ENCODE assay signal across 8 mouse cellular contexts in the genomic region with DNA sequence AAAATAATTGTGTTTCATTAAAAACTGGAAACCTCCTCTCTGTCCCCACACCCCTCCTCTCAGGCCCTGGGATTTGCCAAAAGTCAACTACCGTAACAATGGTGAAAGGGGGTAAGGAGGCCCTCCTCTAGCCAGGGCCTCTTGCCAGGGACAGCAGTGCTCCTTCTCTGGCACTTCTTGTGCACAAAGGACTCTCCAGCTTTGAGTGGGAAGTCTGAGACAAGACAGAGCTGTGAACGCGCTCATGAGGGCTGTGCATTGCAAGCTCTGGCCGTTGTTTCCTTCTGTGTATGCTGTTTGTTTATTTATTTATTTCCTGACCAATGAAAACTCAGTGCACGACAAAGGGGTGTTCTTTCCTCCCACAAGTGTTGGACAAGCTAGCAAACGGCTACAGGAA. TPM values are rescaled to one million over a fixed set of nuclear protein-coding genes. Genes with fewer than 3 reads are reported as not detected.
DNase-seq lines count a peak whose midpoint lies in the region; ATAC-seq lines count a peak whose summit lies in the region.

No protein-coding gene starts in this region.

- no peak for DNase-seq in forebrain, embryonic 10.5 days (ENCODE audit: extremely low spot score, low spot score)
- DNase-seq in left cerebral cortex, postnatal 10 days (ENCODE audit: extremely low spot score in 1 of 2, low spot score in 2 of 2): peak; percentile 5 to 30
- DNase-seq in left cerebral cortex, adult 8-10 months (ENCODE audit: low spot score in 2 of 2): no peak
- no peak for DNase-seq in limb, embryonic 10.5 days (ENCODE audit: low spot score)
- peak; percentile 15 to 26 for DNase-seq in right cerebral cortex, adult 2 months (ENCODE audit: low spot score in 2 of 2)
- DNase-seq in yolk sac, embryonic 10.5 days (ENCODE audit: low spot score): no peak
- no peak for DNase-seq in gastrocnemius, postnatal 14 days

- no peak overlapping the region for H3K4me2 ChIP-seq in forebrain, embryonic 15.5 days (replicated peaks)

- H3K9me3 ChIP-seq in forebrain, embryonic 15.5 days: no peaks in the 10 kb centered on the region
- H3K9me3 ChIP-seq in forebrain, embryonic 10.5 days: no peaks in the 10 kb centered on the region
- no peaks in the 10 kb centered on the region for H3K9me3 ChIP-seq in limb, embryonic 10.5 days (replicated peaks)

- no peak overlapping the region for H3K9ac ChIP-seq in forebrain, embryonic 15.5 days (replicated peaks)

- H3K27ac ChIP-seq in forebrain, embryonic 15.5 days (replicated peaks): no peak overlapping the region
- no peak overlapping the region for H3K27ac ChIP-seq in forebrain, embryonic 10.5 days
- H3K27ac ChIP-seq in limb, embryonic 10.5 days: peak overlapping the region; percentile 53; the same call in 1 of the 2 replicates

- WGBS in forebrain, embryonic 15.5 days: 63% methylated on average over 6 of the region's 6 CpGs
- WGBS in forebrain, embryonic 10.5 days: 76% methylated on average over 6 of the region's 6 CpGs
- 81% methylated on average over 6 of the region's 6 CpGs for WGBS in limb, embryonic 10.5 days

- 0 out of 2 replicates have a peak, but pooled peaks cover 7% of the 10 kb centered on the region for H3K4me1 ChIP-seq in forebrain, embryonic 15.5 days
- H3K4me1 ChIP-seq in forebrain, embryonic 10.5 days: peaks cover 4% of the 10 kb centered on the region
- peaks cover 2% of the 10 kb centered on the region; the same call in 1 of the 2 replicates for H3K4me1 ChIP-seq in limb, embryonic 10.5 days

- 0 out of 2 replicates have a peak, but pooled peaks have one; percentile 61 for ATAC-seq in forebrain, embryonic 15.5 days (replicated peaks)

- no peaks in the 10 kb centered on the region for H3K36me3 ChIP-seq in forebrain, embryonic 15.5 days
- H3K36me3 ChIP-seq in forebrain, embryonic 10.5 days (replicated peaks): no peaks in the 10 kb centered on the region
- no peaks in the 10 kb centered on the region for H3K36me3 ChIP-seq in limb, embryonic 10.5 days

- intact Hi-C loops in left cerebral cortex, postnatal 10 days (cut with DNase I): no loop called here
- intact Hi-C loops in gastrocnemius, postnatal 14 days (cut with DNase I; ENCODE audit: low total_unique reads): no loop called here

- H3K27me3 ChIP-seq in forebrain, embryonic 15.5 days: no peaks in the 10 kb centered on the region
- no peaks in the 10 kb centered on the region for H3K27me3 ChIP-seq in forebrain, embryonic 10.5 days (ENCODE audit: poor library complexity, severe bottlenecking)
- no peaks in the 10 kb centered on the region for H3K27me3 ChIP-seq in limb, embryonic 10.5 days (ENCODE audit: low read depth, poor library complexity, severe bottlenecking)

- no peak overlapping the region for H3K4me3 ChIP-seq in forebrain, embryonic 15.5 days
- H3K4me3 ChIP-seq in forebrain, embryonic 10.5 days: no peak overlapping the region
- H3K4me3 ChIP-seq in limb, embryonic 10.5 days: no peak overlapping the region

RNA-seq across cellular contexts. Expression of gene Atg10, which starts 50.8 kb away (rescaled TPM):
- polyA plus RNA-seq in forebrain, embryonic 15.5 days (2015; fragmentation: Nextera tagmentation; extraction: Ambion mirVana): 14.3 and 16.3 TPM in 2 replicates
- 8.1 and 8.5 TPM in 2 replicates for polyA plus RNA-seq in forebrain, embryonic 10.5 days (2016; fragmentation: Nextera tagmentation; extraction: Ambion mirVana)
- 10 to 100 TPM; 11.9 to 14.8 TPM for total RNA-seq in left cerebral cortex, postnatal 10 days (2021)
- total RNA-seq in left cerebral cortex, adult 8-10 months (2022): 10 to 100 TPM; 19.2 to 21.1 (median 19.9) TPM
- polyA plus RNA-seq in limb, embryonic 10.5 days (2016; fragmentation: Nextera tagmentation; extraction: Ambion mirVana): 7.4 and 9.1 TPM in 2 replicates
- total RNA-seq in gastrocnemius, postnatal 14 days (2021): 10 to 100 TPM; 12.5 TPM

Comparison
In these comparisons a context has a peak if more than half of its experiments do, and no peak if none do; other contexts are left out.
1. DNase-seq: peak in left cerebral cortex, postnatal 10 days (2 of 2) and right cerebral cortex, adult 2 months (2 of 2); none in forebrain, embryonic 10.5 days (single experiment), left cerebral cortex, adult 8-10 months (0 of 2), limb, embryonic 10.5 days (single experiment), yolk sac, embryonic 10.5 days (single experiment) and gastrocnemius, postnatal 14 days (single experiment).